Mouse (Mus musculus) adrenal gland, adult (tissue): ENCODE measurements around the gene Hbb-bt.
"Not testable (repeated sequence)": the region's sequence is repeated elsewhere in the genome, so short reads cannot be mapped to it uniquely, and the experiment has no call there.

Experiments used
- DNase-seq, 2 experiments: peaks; one replicate each; pipeline ENCODE4 v3.0.0; 2022 to 2023; ENCODE audit warnings: low spot score in 1 of 2; ENCODE audit not compliant: inconsistent age in 2 of 2

Hbb-bt gene

DNA sequence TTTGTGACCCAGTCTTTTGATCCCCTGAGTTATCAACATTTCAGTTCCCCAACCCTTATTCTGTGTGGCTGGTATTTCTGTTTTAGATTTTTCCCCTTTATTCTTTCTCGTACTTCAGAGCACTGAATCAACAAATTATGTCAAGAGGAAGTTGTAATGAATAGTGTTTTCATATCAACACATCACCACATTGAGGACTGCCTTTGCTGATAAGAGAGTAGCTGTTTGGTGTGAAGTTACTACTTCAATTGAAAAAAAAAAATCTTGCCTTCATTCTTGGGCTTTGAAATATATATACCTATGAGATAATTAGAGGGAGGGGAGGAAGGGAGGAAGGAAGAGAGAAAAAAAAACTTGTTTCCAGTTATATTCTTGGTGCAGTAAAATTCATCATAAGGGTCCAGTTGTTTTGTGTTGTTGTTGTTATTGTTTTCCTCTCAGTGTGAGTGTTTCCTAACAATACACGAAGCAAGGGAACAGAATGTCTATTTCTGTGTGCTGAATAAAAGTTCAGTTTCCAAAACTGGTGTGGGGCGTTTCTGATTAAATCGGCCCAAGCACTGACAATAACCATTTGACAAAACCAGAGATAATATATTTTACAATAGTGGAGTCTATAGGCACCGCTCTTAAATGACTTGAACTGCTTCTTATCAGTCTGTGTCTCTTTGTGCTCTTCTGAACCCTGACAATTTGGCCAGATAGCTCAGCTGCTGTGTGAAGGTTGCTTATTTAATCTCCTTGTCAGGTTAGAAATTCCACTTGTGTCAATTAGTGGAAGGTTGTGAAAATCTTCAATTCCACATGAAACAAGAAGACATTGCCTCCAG is 4.6 kb downstream of the Hbb-bt start:
- no peak for DNase-seq

DNA sequence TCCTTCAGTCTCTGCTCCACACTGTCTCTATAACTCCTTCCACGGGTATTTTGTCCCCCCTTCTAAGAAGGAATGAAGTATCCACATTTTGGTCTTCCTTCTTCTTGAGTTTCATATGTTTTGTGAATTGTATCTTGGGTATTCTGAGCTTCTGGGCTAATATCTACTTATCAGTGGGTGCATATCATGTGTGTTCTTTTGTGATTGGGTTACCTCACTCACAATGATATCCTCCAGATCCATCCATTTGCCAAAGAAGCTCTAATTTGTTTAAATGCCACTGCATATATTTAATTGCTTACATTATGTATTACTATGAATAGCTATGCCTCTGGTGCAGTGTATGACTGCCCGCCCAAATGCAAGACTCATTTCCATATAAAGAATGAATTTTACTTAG is 5.7 kb downstream of the Hbb-bt start:
- DNase-seq: not testable (repeated sequence)

DNA sequence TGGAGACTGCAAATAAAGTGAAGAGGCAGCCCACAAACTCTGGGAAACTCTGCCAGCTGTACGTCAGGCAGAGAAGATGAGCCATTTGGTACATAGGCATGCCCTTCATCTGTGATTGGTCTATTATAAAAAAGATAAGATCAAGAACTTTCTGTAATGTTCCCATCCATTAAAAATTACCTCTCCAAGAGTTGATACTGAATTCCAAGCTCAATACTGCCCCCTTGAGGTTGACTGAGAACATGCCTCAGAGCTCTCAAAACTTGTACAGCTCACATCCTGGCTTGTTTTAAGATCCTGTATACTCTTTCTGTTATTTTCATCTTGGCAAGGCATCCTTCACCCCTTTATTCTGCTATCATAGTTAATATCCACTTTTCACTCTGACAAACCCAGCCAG is 6.9 kb downstream of the Hbb-bt start:
- DNase-seq: peak; percentile 4 to 66

DNA sequence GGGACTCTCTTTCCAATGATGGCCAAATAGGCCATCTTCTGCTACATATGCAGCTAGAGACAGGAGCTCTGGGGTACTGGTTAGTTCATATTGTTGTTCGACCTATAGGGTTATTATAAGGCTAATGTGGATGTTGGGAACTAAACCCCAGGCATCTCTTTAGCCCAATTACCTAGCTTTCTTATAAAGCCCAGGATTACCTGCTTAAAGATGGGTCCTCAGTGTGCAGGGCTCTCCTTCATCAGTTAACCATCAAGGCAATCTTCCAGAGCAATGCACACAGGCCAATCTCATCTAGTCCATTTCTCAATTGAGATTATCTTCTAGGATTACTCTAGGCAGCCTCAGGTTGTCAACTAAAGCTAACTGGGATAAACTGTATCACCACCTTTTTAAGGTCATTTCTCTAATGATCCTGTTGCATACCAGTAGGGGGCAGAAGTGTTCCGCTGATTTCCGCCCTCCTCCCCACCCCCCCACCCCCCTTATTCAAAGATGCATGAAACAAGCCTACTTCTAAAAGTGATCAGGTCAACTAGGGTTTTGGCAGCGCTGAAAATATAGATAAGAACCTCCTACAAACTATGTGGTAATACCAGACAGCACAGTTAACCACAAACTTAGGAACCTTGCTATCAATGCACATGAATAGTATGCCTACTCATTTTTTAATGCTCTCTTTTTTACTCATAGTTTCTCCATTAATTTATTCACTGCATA is 21.0 kb downstream of the Hbb-bt start:
- DNase-seq: no peak

DNA sequence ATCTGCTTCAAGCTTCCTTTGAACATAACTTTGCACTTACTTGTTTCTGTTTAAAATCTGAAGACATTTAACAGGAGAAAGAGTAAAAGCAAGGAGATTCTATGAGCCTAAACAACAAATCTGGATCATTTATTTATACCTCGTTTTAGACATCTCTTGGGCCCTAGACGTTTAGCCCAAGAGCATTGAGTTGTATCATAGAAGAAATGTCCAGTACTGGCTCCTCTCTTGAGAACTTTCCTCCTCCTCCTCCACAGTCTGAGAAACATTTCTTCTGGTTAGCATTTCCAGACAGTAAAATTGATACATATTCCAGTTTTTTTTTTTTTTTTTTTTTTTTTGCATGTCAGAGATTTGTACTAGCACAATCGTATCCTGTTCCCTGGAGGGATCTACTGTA is 22.1 kb downstream of the Hbb-bt start, which contains the start of gene Olfr67:
Olfr67 (minus strand) TSS at position 101 of the 400 bp plus-strand sequence.
- DNase-seq: no peak

DNA sequence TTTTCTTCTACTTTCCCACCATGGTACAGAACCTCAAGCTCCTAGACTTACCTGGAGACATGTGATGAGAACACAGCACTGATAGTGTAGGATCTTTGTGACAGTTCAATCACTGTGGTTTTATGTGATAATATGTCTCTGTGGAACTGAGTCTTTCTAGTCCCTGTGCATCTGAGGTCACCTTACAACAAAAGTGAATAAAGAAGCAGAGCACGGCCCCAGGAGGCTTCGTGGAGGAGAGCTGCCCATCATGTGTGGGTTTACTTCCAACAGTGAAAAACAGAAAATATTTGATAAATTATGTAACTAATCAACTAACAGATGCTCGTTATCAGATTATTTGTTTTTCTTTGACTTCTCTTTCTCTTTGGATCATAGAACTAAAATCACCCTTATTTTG is 34.2 kb downstream of the Hbb-bt start, which contains the start of gene Olfr68:
Olfr68 (minus strand) TSS at position 101 of the 400 bp plus-strand sequence.
- DNase-seq: no peak

DNA sequence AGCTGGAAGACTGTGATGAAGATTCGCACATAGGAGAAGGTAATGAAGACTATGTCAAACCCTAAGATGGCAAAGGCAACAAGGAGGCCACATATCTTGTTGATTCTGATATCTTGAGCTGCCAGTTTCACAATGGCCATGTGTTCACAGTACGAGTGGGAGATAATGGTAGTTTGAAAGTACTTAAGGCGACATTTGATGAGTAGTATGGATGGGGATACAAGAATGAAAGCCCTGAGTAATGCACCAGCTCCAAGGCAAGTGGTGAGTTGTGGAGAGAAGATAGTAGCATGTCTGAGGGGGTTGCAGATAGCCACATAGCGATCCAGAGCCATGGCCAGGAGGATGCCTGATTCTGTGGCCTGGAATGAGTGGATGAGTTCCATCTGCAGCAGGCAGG is 36.1 kb downstream of the Hbb-bt start:
- DNase-seq: not testable (repeated sequence)

DNA sequence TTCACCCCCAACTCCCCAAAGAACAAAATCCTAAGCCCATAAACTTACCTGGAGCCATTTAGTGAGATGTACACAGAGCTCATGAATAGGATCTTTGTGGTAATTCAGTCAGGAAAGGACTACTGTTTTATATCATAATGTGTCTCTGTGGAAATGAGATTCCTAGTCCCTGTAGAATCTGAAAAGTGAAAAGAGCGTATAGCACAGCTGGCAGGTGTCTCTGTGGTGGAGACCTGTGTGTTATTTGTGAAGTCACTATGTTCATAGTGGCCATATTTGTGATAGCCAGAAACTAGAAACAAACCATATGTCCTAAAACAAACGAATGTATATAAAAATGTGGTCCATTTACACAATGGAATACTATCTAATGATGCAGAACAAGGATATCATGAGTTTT is 42.3 kb downstream of the Hbb-bt start, which contains the start of gene Olfr69:
Olfr69 (minus strand) TSS at position 101 of the 400 bp plus-strand sequence.
- DNase-seq: no peak

DNA sequence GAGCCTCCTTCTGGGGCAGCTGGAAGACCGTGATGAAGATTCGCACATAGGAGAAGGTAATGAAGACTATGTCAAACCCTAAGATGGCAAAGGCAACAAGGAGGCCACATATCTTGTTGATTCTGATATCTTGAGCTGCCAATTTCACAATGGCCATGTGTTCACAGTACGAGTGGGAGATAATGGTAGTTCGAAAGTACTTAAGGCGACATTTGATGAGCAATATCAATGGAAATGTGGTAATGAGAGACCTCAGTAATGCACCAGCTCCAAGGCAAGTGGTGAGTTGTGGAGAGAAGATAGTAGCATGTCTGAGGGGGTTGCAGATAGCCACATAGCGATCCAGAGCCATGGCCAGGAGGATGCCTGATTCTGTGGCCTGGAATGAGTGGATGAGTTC is 46.1 kb downstream of the Hbb-bt start:
- DNase-seq: not testable (repeated sequence)
